Mouse (Mus musculus): ENCODE data around the gene Pgm5. TPM values are rescaled to one million over a fixed set of nuclear protein-coding genes. Genes with fewer than 3 reads are reported as not detected.
A peak's percentile ranks its signal among the peaks of the same experiment; 100 is the strongest.
"Not testable (repeated sequence)": the region's sequence is repeated elsewhere in the genome, so short reads cannot be mapped to it uniquely, and the experiment has no call there.

Pgm5 gene
- total RNA-seq, 4 experiments from 2014 or later, result 101 to 108 (median 103) TPM

DNA sequence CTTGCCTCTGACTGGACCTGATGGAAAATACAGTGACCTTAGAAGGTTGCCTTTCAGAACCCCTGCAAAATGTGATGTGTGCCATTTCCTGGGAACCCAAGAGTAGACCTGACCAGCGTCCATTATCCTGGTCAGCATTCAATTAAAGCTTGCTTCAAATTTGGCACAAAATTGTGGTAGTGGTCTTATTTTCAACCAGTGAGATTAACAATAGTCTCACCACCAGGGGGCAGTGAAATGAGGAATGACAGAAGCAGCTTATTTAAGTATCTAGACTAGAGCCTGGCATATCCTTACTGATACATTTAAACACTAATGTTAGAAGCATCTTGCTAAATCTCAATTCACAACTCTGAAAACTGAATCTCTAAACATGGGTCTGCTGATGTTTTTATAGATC, 156.3 kb downstream of the Pgm5 start:
- DNase-seq (ENCODE audit: low spot score), result no peak

DNA sequence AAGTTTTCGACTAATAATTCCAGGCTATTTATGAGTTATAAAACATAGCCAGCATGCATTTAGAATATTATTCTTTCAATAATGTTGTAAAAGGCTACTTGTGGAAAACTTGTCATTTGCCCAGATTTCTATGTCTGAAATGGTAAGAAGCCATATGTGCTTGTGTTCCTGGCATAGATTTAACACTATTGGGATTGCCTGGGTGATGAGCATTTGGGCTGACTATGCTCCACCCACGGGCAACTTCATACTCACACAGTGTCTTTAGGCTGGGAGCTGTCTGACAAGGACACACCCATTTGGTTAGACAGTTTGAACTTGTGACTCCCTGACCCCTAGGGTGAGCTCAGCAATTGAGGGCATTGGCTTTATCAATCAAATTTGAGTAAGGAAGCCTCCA, 157.3 kb downstream of the Pgm5 start:
- DNase-seq (ENCODE audit: low spot score), result no peak

DNA sequence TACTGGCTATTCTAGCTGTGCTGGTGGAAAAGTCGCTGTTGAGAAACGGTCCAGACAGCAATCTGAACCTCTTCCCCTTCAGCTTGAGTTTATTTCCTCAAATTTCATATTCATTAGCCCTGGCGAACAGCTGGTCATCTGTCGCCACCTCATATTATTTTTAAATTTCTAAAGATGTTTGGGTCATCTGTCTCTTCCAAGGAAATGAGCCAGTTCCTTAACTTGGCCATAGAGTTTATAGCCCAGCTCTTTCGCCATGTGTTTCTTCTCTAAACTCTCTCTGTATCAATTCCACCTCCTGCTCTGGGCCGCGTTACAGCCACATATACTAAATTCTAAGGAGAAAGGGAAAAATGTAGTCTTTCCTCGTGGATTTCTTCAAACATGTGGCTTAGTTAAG, 158.0 kb downstream of the Pgm5 start:
- DNase-seq (ENCODE audit: low spot score), result no peak

DNA sequence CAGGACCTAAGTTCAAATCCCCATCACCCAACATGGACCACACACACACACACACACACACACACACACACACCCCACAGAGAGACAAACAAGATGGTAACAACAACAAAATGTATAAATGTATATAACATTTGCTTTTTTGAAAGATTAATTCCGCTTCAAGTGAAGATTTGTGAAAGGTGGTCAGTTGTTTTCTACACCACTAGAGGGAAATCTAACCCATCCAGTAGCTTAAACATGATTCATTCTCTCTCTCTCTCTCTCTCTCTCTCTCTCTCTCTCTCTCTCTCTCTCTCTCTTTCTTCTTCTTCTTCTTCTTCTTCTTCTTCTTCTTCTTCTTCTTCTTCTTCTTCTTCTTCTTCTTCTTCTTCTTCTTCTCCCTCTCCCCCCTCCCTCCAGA, 158.5 kb downstream of the Pgm5 start:
- not testable (repeated sequence) for DNase-seq (ENCODE audit: low spot score)

DNA sequence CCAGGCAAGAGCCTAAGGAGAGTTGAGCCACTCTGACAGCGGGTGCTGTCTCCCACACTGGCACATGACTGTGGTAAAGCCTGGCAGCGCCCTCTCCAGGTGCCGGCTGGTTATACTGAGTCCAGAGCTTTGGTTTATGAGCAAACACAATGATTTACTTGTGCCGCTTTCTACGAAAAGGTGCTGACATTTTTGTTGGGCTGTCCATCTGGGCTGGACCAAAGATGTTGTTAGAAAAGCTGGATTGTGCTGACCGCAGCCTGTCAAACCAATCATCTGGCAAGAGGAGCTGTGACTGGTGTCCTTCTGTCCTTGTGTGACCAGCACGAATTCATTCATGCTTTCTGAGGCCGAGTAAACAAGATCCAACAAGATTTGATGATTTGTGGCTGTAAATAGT, 159.9 kb downstream of the Pgm5 start:
- no peak for DNase-seq (ENCODE audit: low spot score)

DNA sequence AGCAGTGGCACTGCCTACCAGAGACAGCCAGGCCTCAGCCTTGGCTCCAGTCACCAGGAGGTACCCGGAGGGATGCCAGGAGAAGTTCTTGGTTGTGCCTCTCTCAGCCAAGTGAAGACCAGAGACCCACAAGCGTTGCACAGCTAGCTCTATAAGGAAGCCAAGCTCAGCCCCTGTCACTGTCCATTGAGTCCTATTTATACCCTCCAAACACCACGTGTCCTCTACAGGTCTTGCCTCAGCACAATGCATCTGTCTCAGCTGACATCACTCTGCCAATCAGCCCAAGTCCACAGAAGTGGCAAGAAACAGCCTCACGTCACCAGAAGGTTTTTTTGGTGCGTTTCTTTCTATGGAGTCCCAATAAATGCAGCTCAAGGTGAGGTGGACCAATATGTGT, 161.0 kb downstream of the Pgm5 start:
- no peak for DNase-seq (ENCODE audit: low spot score)

DNA sequence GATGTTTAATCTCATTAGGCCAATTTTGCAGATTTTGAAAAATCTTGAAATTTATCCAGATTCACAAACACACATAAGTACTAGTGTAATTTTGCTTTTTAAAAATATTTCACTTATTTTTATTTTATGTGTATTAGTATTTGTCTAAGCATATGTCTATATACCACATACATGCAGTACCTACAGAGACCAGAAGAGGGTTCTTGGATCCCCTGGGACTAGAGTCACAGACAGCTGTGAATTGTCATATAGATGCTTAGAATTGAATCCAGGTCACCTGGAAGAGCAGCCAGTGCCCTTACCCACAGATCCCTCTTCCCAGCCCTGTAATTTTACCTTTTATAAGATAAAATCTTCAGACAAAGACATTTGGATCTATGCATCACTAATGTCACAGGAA, 161.7 kb downstream of the Pgm5 start:
- no peak for DNase-seq (ENCODE audit: low spot score)

DNA sequence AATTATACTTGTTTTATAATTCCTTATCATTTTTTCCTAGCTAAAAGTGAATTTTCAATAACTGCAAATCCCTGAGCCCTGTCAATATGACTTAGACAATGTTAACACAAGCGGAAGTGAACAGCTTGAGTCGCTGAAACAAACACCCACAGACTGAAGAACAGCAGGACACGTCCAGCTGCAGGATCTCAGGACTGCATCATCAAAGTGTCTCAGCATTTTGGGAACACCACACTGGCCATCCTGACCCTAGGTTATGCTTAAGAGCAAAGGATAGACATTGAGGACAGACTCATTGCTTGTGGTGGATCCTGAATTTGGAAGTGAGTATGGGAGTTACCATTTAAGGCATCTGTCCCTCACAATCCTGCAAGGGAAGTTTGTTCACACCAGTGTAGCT, 162.5 kb downstream of the Pgm5 start:
- no peak for DNase-seq (ENCODE audit: low spot score)

DNA sequence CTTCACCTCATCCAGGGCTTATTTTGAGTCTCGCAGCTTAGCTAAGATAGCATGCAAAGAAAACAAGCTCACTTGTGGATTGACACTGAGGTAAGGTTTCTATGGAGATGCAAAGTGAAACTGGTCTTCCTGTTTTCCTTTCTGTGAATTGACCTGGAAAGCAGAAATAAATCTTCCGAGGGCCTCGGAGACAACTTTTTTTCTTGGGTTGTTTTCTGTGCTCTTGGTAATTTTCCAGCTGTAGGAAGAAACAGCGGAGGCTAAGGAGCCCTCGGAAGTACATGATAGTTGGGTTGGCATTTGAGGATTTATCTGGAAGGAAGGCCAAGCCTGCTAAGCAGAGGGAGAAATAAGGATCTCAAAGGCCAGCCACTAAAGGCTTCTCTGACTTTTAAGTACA, 163.0 kb downstream of the Pgm5 start:
- no peak for DNase-seq (ENCODE audit: low spot score)

DNA sequence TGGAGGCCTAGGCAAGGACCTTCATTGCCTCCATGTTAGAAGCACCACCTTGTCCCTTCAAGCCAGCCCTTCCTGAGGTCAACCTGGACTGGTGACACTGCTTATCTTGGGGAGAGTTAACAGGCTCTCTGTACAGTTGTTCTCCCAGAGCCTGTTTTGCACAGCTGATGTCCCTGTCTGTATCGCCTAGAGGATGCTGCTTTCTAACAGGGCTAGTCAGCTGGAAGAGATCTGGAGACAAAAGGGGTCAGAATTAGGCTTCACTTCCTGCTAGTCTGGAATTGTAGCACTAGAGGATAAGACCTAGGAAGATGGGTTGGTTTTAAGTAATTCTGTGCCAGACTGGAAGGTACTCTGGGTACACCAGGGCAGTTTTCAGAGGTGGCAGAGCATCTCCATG, 163.7 kb downstream of the Pgm5 start:
- no peak for DNase-seq (ENCODE audit: low spot score)

DNA sequence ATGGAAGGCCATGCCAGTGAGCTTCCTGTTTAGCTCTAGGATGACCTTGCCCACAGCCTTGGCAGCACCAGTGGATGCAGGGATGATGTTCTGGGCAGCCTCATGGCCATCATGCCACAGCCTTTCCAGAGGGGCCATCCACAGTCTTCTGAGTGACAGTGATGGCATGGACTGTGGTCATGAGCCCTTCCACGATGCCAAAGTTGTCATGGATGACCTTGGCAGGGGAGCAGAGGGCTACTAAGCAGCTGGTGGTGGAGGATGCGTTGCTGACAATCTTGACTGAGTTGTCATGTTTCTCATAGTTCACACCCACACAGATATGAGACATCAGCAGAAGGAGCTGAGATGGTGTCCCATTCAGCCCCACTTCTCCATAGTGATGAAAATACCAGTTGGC, 169.0 kb downstream of the Pgm5 start:
- no peak for DNase-seq (ENCODE audit: low spot score)

DNA sequence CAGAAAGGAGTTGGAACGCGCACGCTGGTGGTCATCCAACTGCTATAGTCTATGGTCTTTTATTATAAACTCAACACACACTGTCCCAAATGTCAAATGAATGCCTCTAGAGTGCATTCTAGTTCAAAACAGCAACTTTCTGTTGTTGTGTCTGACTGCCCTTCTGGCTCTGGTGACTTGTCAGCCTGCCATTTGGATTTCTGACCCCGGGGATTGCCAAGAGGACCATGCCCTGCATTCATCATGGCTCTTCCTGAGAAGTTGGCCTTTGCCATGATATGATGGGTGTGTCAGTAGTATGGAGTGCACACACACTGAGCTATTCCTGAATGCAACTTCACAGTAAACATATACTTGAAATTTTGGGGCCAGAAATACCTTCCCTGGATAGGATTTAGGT, 172.1 kb downstream of the Pgm5 start:
- no peak for DNase-seq (ENCODE audit: low spot score)

DNA sequence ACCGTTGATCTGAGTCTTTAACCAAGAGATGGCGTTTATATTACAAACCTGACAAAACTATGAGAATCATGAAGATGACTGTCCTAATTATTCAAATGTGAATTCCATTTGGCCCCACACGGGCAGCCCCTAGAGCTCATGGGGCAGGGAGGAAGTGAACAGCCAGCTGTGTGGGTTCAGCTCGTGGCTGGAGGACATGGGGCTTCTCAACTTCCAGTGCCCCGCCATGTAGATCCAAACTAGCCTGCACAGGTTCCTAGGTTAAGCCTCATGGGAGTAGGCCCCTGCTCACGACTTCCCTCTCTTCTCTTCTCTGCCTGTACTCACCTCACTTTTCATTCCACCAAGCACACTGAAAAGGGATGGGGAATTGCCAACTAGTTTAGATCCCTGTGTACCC, 173.3 kb downstream of the Pgm5 start:
- DNase-seq (ENCODE audit: low spot score), result no peak

DNA sequence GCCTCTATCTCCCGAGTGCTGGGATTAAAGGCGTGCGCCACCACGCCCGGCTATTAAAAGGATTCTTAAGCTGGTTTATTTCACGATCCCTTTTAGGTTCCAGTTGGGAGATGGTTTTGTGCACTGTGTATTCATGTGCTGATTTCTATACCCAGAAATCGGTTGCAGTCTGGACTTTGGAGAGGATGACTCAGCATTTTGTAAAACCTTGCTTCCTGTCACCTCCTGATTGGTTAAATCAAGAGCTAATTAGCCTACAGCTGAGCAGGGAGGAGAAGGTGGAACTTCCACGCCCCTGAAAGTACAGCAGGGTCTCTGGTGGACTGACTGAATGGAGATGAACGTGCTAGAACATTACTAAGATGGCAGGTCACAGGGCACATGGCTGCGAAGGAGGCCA, 175.2 kb downstream of the Pgm5 start:
- no peak for DNase-seq (ENCODE audit: low spot score)

DNA sequence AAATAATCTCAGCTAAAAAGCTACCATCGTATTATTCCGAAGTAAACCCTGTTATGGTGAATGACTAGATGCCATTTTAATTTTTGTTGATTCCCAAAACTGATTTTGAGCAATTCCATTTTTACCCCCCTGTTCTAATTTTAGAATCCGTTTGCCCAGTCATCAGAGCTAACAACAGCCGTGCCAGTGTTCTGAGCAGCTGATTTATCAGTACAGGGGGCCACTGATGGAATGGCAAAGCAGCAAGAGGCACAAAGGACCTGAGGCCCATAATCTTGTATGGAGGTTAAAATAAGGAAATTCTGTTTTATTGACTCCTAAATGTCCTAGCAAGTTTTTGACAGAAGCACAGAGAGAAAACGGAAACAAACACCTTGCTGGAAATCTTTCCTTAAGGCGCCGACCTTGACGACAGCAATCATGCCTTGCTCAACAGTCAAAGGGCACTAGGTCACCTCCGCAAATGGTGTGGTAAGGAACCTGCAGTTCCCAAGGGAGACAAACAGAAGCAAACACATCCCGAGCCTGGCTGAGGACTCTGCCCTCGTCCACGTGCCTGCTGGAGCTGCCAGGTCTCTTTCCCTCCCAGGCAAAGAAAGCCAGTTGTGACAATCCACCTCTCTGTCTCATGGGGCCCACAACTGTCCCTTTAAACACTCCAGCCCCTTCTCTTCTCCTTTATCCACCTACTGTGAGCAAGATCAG, 178.5 kb downstream of the Pgm5 start:
- DNase-seq (ENCODE audit: low spot score), result peak; percentile 58

DNA sequence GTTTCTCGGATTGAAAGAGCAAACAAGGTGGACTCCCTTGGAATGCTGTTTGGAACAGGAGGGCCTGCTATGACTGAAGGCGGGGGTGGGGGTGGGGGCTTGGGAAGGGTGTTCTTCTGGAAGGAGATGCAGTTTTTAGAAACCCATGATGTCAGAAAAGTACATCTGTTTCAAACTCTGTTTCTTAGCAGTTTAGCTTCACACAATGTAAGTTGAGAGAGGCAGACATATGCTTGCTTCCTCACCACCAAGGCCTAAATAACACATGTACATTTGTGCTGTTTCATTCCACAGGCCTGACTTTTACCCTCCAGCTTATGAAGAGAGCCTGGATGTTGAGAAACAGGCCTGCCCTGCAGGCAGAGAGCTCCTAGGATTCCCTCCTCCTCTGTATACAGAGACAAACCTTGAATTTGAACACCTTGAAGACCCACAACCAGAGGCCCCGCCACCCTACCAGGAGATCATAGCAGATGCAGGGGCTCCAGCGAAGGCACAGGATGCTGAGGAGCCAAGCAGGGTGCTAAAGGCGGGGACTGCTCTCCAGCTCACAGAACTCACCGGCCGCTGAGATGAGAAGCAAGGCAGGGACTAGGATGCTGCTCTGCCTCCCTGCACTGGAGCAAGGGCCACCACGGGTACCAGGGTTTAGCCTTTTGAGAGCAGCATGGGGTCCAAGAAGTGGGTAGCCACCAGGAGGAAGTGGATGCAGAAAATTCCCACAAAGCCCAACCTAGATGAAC, 184.2 kb downstream of the Pgm5 start:
- no peak for DNase-seq (ENCODE audit: low spot score)

DNA sequence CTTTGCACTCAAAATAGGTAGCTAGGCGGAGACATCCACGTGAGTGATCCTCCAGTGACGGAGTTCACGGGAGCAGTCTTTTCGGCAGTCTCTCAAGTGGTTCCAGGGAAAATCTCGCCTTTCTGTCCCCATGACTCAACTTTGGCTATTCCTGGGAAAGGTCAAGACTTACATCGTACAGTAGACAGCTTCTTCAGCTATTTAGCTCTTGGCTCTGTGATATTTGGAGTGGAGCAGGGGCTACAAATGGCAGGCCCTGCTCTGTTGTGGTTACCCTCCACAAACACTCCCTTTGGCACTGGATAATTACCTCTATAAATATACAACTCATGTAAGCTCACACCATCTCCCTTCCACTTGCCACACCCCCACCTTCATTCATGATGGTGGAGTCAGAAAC, 185.2 kb downstream of the Pgm5 start:
- no peak for DNase-seq (ENCODE audit: low spot score)

DNA sequence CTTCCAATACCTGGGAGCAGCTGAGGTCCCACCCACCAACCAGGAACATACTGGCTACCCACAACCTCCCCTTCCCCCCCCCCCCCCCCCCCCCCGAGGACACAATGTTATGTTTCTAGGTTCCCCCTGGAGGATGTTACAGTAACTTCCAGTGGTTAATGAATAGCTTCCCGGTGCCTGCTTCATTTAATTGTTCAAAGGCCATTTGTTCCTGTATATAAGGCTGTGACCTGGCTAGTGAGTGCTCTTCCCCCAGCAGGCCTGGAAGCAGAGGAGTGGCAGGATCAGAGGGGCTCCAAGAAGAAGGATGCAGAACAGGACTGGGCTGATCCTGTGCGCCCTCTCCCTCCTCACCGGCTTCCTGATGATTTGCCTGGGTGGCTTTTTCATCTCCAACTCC, 187.9 kb downstream of the Pgm5 start, which contains the start of gene Tmem252:
TSS of gene Tmem252 (plus strand) at position 247 of the 400 bp plus-strand sequence.
- DNase-seq (ENCODE audit: low spot score), result no peak

DNA sequence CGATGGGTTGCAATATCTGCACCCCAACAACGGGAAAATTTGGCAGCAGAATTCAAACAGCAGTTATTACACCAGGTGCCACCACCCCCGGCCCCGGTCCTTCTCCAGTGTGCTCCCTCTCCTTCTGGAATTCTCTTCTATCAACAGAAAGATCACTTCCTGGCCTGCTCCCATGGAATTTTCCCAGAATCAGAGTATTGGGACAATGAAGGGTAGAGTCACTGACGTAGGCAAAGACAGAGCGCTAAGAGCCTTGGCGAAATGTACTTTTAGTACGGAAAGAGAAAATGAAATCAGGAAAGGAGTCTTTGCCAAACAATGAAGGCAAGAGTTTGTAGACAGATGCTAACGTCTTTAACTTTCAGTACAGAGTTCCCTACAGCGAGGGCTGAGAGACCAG, 188.3 kb downstream of the Pgm5 start:
- DNase-seq (ENCODE audit: low spot score), result peak; percentile 26

DNA sequence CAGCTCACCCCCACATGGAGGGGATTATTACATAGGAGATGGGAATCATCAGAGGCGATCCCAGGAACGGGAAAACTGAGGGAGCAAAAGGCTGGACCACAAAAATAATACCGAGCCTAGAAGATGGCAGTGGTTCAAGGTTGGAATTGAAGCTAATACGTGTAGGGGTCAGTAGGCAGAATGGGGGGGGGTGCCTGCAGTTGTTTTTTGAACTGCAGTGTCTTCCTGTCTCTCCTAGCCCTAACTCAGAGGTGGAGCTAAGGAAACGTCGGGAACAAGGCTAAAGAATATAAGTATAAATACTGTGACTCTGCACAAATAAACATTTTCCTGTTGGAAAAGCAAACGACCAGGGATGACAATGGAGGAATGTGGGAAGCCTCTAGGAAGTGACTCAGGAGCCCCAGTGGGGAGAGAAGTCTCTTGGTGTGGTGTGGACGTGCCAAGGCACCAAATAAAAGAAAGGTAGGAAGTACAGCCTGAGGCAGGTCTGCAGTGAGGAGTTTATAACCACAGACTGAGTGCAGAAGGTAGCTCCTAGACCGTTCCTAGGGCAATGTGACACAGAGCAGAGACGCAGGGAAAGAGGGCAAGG, 189.2 kb downstream of the Pgm5 start:
- no peak for DNase-seq (ENCODE audit: low spot score)

DNA sequence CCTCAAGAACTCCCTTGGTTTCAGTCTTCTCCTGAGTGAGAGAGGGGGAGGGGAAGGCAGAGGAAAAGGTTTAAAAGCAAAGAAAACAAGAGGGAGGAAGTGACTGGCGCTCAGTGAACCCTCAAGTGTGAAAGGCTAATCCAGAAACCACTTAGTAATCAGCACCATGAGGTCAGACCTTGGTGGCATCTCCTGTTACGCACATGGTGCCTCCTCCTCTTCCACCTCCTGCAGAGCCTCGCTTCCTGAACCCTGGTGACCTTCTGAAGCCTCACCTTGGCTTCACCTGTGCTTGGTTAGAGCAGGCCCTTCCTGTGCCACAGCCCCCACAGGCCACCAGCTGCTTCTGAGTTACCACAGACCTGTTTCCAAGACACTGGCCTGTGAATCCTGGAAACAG, 190.1 kb downstream of the Pgm5 start:
- DNase-seq (ENCODE audit: low spot score), result no peak

DNA sequence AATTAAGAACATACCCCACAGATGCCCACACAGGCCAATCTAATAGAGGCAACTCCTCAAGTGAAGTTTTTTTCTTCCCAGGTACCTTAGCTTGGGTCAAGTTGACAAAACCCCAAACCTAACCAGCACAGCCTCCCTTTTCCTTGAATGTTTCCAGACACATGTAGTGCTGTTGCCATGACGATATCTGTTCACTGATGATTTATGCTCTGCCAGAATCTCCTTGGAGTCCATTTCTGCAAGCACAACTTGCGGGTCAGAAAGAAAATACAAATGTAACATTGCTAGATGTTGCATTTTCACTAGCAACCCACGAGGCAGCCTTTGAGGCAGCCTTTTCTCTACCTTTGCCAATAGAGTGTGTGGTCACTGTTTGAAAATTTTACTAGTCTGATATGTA, 194.1 kb downstream of the Pgm5 start:
- no peak for DNase-seq (ENCODE audit: low spot score)

DNA sequence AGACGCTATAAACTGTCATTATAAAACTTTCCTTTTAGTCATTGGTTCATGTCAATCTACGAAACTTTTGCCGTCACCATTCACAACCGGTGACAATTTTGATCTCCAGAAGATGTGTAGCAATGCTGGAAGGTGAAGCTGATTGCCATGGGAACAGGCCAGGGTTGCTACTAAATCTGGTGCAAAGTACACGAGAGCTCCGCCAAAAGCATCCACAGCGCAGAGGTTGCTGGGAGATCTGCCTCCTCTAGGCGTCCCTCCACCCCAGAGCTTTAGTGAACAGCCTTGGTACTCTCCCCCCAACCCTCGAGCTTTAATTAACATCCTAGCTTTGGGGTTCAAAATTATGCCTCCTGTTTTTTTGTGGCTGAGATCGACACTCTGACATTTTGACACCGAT, 195.9 kb downstream of the Pgm5 start:
- DNase-seq (ENCODE audit: low spot score), result no peak
